Mouse (Mus musculus) gastrocnemius, postnatal 36 days (tissue): ENCODE results near the gene Paqr5. TPM values are rescaled to one million over a fixed set of nuclear protein-coding genes. Genes with fewer than 3 reads are reported as not detected.

ENCODE experiments used
- DNase-seq, 2 experiments: peaks; one replicate each; pipeline ENCODE4 v3.0.0; 2022
- intact Hi-C: fragments of 180-260 bp; cut with DNase I; formaldehyde crosslinking; loops from one replicate; pipeline ENCODE4 v1.15.1; 2025
- total RNA-seq, 2 experiments: library from RNA; stranded (reverse); gene quantifications; 2 replicates each; pipeline ENCODE4 v1.2.3; 2021

The Paqr5 gene
- total RNA-seq, 2 experiments from 2014 or later = not detected

GRCm38 (mm10) chr9:61914203-61914916 is 112.3 kb downstream of the Paqr5 start, which contains the start of gene Rplp1:
TSS of gene Rplp1 (minus strand) at chr9:61914542.
- intact Hi-C loops = no loop called here
- peak; percentile 94 to 95 for DNase-seq

- intact Hi-C loops = no loop called here
Observed at GRCm38 (mm10) chr9:61911300-61912128, 115.1 kb downstream of the Paqr5 start.

DNA sequence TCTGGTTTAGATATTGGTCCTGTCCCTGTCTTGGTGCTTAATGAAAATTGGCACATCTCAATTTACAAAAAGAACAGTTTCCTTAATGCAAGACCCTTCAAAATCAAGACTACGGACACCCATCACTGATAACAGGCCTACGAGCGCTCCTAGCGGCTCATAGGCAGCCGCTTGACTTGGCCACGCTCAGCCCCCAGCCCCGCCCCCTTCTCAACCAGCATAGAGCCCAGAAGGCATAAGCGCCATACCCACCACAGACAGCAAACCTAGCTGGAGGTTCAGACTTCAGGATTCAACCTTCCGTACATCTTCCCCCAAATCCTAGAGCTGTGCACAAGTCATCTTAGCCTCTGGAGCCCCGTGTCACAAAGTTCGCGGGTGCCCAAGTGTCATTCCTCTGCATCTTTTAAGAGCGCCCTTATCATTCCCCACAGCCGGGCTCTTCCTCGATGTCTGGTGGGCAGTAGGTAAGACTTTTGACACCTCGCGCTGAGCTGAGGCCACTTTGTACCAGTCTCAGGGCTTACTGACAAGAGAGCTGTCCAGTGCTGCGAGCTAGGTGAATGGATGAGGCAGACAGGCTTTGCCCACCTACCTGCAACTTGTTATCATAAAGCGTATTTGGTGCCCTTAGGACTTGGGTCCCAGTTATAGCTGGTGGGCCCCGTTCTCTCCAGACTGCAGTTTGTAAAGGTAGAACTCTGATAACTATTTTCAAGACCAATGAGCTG is 116.0 kb downstream of the Paqr5 start:
- no peak for DNase-seq
- intact Hi-C loops = no loop called here

More at GRCm38 (mm10) chr9:61911300-61912128, 115.1 kb downstream of the Paqr5 start:
- DNase-seq = no peak

DNA sequence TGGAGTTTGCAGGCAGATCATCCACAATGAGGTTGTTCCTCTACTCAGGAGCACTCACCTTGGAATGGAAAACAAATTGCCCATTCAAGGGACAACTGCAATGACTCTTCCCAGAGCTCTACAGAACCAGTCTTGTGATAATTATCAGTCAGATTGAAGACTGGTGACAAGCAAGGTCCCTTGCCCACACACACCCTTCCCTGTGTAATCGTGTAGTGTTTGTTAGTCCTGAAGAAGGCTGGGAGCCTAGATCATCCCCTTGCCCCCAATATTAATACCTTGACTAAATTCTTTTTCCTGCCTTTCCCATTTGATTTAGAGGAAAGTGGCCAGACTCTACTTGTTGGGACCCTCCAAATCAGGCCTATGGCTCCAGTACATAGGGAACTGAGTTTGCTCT is 117.0 kb downstream of the Paqr5 start:
- no peak for DNase-seq
- intact Hi-C loops = no loop called here

DNA sequence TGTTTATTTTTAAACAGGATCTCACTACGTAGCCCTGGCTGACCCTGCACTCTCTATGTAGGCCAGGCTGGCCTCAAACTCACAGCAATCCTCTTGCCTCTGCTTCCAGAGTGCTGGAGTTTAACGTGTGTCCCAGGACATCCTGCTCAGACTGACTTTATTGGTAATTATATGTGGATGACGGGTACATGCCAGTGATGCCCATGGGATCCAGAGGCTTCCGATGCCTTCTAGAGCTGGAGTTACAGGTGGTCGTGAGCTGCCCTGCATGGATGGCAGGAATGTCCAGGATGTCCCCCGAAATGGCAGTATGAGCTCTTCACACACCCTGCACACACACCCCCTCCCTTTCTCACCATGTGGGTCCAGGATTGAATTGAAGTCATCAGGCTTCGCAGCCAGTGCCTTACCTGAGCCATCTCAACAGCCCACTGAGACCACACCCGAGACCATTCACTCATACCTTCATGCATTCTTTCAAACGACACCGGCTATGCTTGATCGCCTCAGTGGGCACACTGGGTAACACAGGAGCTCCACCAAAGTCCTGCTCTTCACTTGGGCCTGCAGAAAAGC is 117.7 kb downstream of the Paqr5 start:
- DNase-seq = no peak
- intact Hi-C loops = no loop called here

DNA sequence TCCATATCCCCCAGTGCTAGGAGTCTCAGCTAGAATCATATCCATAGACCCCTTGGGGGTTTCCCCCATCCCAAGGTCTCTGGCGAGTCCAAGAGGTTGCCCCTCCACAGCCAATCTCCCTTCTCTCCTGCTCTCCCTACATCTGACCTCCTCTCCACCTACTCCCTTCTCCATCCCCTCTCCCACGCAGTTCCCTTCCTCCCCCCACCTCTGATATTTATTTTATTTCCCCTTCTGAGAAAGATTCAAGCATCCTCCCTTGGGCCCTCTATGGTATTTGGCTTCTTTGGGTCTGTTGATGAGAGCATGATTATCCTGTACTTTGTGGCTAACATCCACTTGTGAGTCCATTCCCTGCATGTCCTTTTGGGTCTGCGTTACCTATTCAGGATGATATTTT is 118.3 kb downstream of the Paqr5 start:
- intact Hi-C loops = no loop called here
- no peak for DNase-seq

GRCm38 (mm10) chr9:61907621-61908295 is 118.9 kb downstream of the Paqr5 start:
- no peak for DNase-seq
- intact Hi-C loops = no loop called here

GRCm38 (mm10) chr9:61906912-61907311 is 119.7 kb downstream of the Paqr5 start:
- no peak for DNase-seq

GRCm38 (mm10) chr9:61905576-61905975 is 121.1 kb downstream of the Paqr5 start:
- DNase-seq = no peak
- intact Hi-C loops = no loop called here

More at GRCm38 (mm10) chr9:61906912-61907311, 119.7 kb downstream of the Paqr5 start:
- intact Hi-C loops = no loop called here

DNA sequence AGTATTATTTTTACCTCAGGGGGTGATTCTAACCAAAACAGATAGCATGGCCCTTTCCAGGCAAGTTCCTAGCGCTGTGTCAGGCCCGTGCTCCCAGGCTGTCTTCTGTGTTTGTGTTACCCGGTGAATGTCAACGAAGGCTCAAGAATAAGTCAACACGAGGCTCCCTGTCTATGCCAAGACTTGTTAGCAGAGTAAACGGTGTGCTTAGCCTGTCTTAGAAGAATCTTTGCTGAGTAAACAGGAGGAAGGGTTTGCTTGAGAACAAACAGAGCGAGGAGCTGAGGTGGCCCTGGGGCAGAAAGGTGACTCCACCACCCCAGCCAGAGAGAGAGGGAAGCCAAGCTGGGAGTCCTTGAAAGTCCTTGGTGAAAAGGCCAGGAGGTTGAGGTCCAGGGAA is 122.5 kb downstream of the Paqr5 start:
- DNase-seq = no peak
- intact Hi-C loops = loop anchor here (5.0 kb wide), 1 partner anchor 1007 kb away; no protein-coding TSS in a partner anchor

Other genes starting within 250 kb of the Paqr5 start
- gene Rplp1, start 112.3 kb downstream of the Paqr5 start, total RNA-seq = 1,000 to 10,000 TPM; 1,130 to 1,294 TPM
- gene Kif23, start 80.1 kb downstream of the Paqr5 start, total RNA-seq = 1 to 10 TPM in 1 of 2 experiments, under 1 TPM in 1; 0.81 to 1.8 TPM
- gene Glce, start 95.8 kb upstream of the Paqr5 start, total RNA-seq = 1 to 10 TPM; 5.0 to 7.2 TPM